In genomic region chrX:19237048-19237737, GRCm38 (mm10) we compare ENCODE assay signal across 7 mouse cellular contexts.
DNase-seq lines count a peak whose midpoint lies in the region; ATAC-seq lines count a peak whose summit lies in the region.

No protein-coding gene starts in this region.

- H3K27me3 ChIP-seq in forebrain, embryonic 12.5 days = no peaks in the 10 kb centered on the region

- no peaks in the 10 kb centered on the region for H3K4me1 ChIP-seq in brown adipose tissue, adult 24 weeks (ENCODE audit: control insufficient read depth, insufficient read depth, insufficient read length, low read length)
- no peaks in the 10 kb centered on the region for H3K4me1 ChIP-seq in forebrain, embryonic 12.5 days

- peak overlapping the region; percentile 70 for H3K4me2 ChIP-seq in forebrain, embryonic 12.5 days

- ATAC-seq in forebrain, embryonic 12.5 days (ENCODE audit: low FRiP score) = peak; percentile 69
- ATAC-seq in hematopoietic stem cell, adult 5-6 weeks (replicated peaks in 1 of 2; ENCODE audit: insufficient read depth in 1 of 2, low FRiP score in 2 of 2, low TSS enrichment in 1 of 2, low read depth in 1 of 2, poor library complexity in 2 of 2, severe bottlenecking in 2 of 2) = peak; percentile 12 to 29; a peak in 3 of 4 replicates

- H3K27ac ChIP-seq in brown adipose tissue, adult 24 weeks (replicated peaks; ENCODE audit: low read depth, low read length) = no peak overlapping the region
- no peak overlapping the region for H3K27ac ChIP-seq in forebrain, embryonic 12.5 days

- DNase-seq in Muller cell, postnatal 12 days (ENCODE audit: inconsistent ontology term) = peak; percentile 34
- peak; percentile 14 to 30 for DNase-seq in layer of hippocampus, postnatal 10 days (ENCODE audit: low spot score in 2 of 2)
- peak; percentile 4 for DNase-seq in lung, postnatal 14 days
- DNase-seq in right cerebral cortex, adult 18-20 months = peak; percentile 15

- H3K4me3 ChIP-seq in brown adipose tissue, adult 24 weeks (ENCODE audit: insufficient read depth, low read depth, low read length) = peak overlapping the region; percentile 67
- H3K4me3 ChIP-seq in forebrain, embryonic 12.5 days (replicated peaks) = peak overlapping the region; percentile 46

- H3K36me3 ChIP-seq in forebrain, embryonic 12.5 days (replicated peaks) = no peaks in the 10 kb centered on the region

- WGBS in forebrain, embryonic 12.5 days = 20% methylated on average over 31 of the region's 31 CpGs

- H3K9ac ChIP-seq in forebrain, embryonic 12.5 days = peak overlapping the region; percentile 53

- H3K9me3 ChIP-seq in forebrain, embryonic 12.5 days = no peaks in the 10 kb centered on the region
